Mouse (Mus musculus) urinary bladder, postnatal 0 days (tissue): ENCODE results near the gene Cdk7. TPM values are rescaled to one million over a fixed set of nuclear protein-coding genes. Genes with fewer than 3 reads are reported as not detected.

ENCODE experiments used
- polyA plus RNA-seq: library from polyadenylated mRNA; unstranded; fragments of >200 nt; fragmentation: Nextera tagmentation; extraction: Ambion mirVana; gene quantifications from 2 replicates; pipeline ENCODE4 v1.2.1, GENCODE M21; 2015

Gene Cdk7
- 61.7 and 66.8 TPM in 2 replicates for polyA plus RNA-seq

GRCm38 (mm10) chr13:100730861-100731176, at the start of gene Cdk7:
Cdk7 (minus strand) TSS chr13:100730939.

GRCm38 (mm10) chr13:100775252-100776055, 44.7 kb upstream of the Cdk7 start, which contains the start of gene Cenph:
Cenph (minus strand) TSS chr13:100775899.

GRCm38 (mm10) chr13:100744036-100744744, 13.5 kb upstream of the Cdk7 start, which contains the start of gene Mrps36:
Mrps36 (minus strand) TSS chr13:100744659.

GRCm38 (mm10) chr13:100669291-100670022, 61.3 kb downstream of the Cdk7 start, which contains the start of gene Ccdc125:
Ccdc125 (plus strand) TSS chr13:100669717.

Other genes starting within 250 kb of the Cdk7 start
- gene Gtf2h2, start 238.4 kb downstream of the Cdk7 start, polyA plus RNA-seq = 26.8 and 27.1 TPM in 2 replicates
- gene Ocln, start 178.2 kb downstream of the Cdk7 start, polyA plus RNA-seq = 11.2 and 11.7 TPM in 2 replicates
- gene Marveld2, start 114.0 kb downstream of the Cdk7 start, polyA plus RNA-seq = 6.4 and 6.5 TPM in 2 replicates
- gene Ak6, start 80.0 kb downstream of the Cdk7 start, polyA plus RNA-seq = 189 and 199 TPM in 2 replicates
- gene Rad17, start 79.9 kb downstream of the Cdk7 start, polyA plus RNA-seq = 12.3 and 14.2 TPM in 2 replicates
- gene Taf9, start 79.4 kb downstream of the Cdk7 start, polyA plus RNA-seq = 9.6 and 16.5 TPM in 2 replicates
- gene Ccdc125, start 61.2 kb downstream of the Cdk7 start, polyA plus RNA-seq = 4.5 and 5.7 TPM in 2 replicates
- gene Mrps36, start 13.7 kb upstream of the Cdk7 start, polyA plus RNA-seq = 147 and 167 TPM in 2 replicates
- 7.5 and 10.0 TPM in 2 replicates for gene Cenph, start 45.0 kb upstream of the Cdk7 start, polyA plus RNA-seq
- gene Ccnb1, start 55.6 kb upstream of the Cdk7 start, polyA plus RNA-seq = 34.3 and 48.0 TPM in 2 replicates
- gene Slc30a5, start 102.5 kb upstream of the Cdk7 start, polyA plus RNA-seq = 28.8 and 33.7 TPM in 2 replicates